Mouse (Mus musculus): ENCODE measurements around the gene Olfr1056.
"Not testable (repeated sequence)": the region's sequence is repeated elsewhere in the genome, so short reads cannot be mapped to it uniquely, and the experiment has no call there.

Olfr1056 gene

DNA sequence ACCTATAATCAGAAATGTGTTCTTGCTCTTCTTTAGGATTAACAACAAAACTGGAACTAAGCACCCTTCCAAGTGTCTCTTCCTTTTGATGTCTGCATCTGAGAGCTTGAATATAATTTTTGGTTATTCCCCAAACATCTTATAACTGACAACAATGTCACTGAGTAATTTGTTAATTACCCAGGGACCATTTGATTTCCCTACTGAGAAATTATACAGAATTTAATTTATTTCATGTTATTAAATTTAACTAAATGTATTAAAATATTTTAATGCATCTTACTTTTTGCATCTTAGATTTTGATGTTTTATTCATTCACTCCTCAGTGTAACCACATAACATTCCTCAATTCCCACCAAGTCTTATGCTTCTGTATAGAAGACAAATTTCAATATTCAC is at the start of gene Olfr1056:
TSS of gene Olfr1056 (minus strand) at position 101 of the 400 bp plus-strand sequence.
- DNase-seq, result no peak

DNA sequence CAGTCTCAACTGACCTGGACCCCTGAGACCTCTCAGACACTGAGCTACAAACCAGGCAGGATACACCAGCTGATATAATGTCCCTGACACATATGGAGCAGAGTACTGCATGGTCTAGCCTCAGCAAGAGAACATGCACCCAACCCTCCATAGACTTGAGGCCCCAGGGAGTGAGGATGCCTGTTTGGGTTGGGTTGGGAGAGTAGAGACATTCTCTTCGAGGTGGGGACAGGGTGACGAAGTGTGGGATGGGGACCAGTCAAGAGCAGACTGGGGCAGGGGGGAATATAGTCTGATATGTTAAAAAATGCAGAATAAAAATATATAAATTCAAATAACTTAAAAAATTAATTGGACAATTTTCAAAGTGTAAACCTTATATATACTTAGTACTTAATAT is 32.8 kb upstream of the Olfr1056 start:
- DNase-seq, result no peak

DNA sequence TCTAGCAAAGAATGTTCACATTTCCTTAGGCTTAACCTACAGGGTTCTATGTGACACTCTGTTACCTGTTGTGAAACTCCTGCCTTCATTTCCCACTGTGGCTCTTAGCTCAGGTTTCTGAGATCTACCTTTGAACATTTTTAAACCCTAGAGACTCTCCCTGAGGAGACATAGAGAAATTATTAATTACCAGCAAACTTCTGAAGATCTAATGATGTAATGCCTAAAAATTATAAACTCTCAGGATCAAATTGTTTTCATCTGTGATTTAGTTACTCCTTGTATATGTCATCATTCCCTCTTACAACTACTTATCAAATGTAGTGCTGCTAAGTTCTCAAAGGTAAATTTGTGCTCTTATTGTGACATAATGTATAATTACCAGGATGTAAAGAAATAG is 26.2 kb upstream of the Olfr1056 start, which contains the start of gene Olfr1058:
TSS of gene Olfr1058 (minus strand) at position 101 of the 400 bp plus-strand sequence.
- not testable (repeated sequence) for DNase-seq

DNA sequence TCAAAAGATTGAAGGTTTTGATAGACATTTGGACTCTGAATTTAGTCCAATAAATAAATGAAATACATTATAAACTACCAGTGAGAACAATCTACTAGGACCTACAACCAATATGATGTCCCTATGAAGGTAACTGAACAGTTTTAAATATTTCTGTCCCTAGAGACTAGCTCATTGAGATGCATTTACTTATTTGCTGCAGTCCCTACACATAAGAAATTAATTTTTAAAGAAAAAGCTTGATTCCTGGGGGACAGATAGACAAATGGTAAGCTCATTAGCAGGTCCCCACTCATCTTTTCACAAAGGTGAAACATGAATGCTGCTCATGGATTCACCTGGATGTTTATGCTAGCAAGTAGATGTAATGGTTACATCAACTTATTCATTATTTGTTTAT is 16.0 kb upstream of the Olfr1056 start, which contains the start of gene Olfr1057:
TSS of gene Olfr1057 (minus strand) at position 101 of the 400 bp plus-strand sequence.
- no peak for DNase-seq

DNA sequence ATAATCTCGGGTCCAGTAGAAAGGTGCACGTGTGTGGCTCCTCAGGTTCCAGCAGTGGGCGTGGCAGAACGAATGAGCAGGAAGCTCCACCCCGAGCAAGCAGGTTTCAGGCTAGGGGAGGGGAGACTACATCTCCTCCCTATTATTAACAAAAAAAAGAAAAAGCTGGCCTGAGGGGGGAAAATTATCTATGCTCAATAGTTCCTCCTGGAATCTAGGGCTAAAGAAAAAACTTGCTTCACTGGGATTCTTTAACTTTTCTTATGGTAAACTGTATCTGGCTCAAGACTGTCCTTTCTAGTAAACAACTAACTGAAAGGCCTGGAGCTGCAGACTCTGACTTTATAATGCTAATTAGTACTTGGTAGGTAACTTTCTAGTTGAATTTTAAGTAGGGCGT is 4.1 kb upstream of the Olfr1056 start:
- DNase-seq, result not testable (repeated sequence)

DNA sequence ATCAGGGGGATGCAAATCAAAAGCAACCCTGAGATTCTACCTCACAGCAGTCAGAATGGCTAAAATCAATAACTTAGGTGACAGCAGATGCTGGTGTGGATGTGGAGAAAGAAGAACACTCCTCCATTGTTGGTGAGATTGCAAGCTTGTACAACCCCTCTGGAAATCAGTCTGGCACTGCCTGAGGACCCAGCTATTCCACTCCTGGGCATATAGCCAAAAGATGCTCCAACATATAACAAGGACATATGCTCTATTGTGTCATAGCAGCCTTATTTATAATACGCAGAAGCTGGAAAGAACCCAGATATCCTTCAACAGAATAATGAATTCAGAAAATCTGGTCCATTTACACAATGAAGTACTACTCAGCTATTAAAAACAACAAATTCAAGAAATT is 10.5 kb downstream of the Olfr1056 start:
- not testable (repeated sequence) for DNase-seq

DNA sequence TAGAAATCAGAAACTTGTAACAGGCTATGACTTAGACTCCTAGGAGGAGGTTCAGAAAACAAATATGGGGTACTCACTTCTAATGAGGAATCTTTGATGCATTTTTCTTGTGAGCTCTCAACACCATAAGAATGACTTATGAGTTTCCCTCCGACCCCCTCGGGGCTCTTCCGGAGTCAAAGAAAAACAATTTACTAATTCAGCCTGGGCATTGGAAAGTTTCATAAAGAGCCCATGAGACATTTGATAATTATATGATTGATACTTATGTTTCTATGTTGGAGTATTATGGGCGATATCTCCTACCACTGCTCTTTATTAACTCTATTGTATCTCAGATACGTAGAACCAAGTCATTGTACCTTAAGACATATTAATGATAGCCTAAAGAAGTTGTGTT is 12.1 kb downstream of the Olfr1056 start, which contains the start of gene Olfr1055:
TSS of gene Olfr1055 (minus strand) at position 101 of the 400 bp plus-strand sequence.
- no peak for DNase-seq

DNA sequence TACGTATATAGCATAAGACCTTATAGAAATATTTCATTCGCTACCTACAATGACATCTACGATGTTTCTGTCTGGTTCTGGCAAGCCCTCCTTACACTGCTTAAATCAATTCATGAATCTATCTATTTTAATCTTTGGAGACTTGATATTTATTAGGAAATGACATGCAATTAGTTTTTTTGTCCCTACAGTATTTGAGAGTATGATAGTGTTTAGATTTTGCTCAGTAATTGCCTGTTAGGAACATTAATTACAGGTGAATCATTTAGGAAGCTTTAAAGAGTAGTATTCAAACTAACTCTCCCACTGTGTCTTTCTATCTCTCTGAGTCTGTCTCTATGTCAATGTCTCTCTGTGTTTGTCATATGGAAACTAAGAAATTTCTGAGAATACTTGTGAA is 26.9 kb downstream of the Olfr1056 start, which contains the start of gene Olfr1054:
TSS of gene Olfr1054 (minus strand) at position 101 of the 400 bp plus-strand sequence.
- DNase-seq, result no peak

DNA sequence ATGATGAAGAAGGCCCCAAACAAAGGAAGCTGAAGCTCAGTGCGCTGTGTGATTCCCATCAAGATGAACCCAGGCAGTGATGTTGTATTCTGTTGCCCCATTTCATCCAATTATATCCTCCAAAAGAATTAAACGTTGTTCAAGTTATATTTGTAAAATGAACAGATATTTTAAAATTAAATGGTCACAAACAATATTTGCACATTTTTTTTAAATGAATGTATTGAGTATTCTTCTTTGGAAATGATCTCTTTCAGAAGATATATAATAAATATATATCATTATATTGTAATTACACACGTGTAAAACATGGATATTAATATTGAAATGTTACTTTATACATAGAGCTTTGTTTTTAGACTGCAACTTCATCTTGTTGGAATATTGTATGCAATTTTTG is 47.1 kb downstream of the Olfr1056 start, which contains the start of gene Olfr1053:
TSS of gene Olfr1053 (minus strand) at position 101 of the 400 bp plus-strand sequence.
- no peak for DNase-seq

All from cerebellum, adult 8-10 months (tissue).